Mouse (Mus musculus) C2C12 (cell line): ENCODE data around the gene Tbrg4. TPM values are rescaled to one million over a fixed set of nuclear protein-coding genes. Genes with fewer than 3 reads are reported as not detected.

Experiments used
- H3K27me3 ChIP-seq: one replicate; pipeline ENCODE4 v1.6.1; 2011; ENCODE audit not compliant: control insufficient read depth, insufficient read depth, insufficient read length
- H3K36me3 ChIP-seq: one replicate; pipeline ENCODE4 v1.6.1; 2011; ENCODE audit not compliant: control insufficient read depth, insufficient read depth
- H3K4me3 ChIP-seq: one replicate; pipeline ENCODE4 v1.5.1; 2011; ENCODE audit warnings: mild to moderate bottlenecking, control low read depth; ENCODE audit not compliant: poor library complexity, insufficient read depth, severe bottlenecking
- H3K79me2 ChIP-seq: one replicate; pipeline ENCODE4 v1.6.1; 2011; ENCODE audit not compliant: control insufficient read depth, insufficient read depth
- H3K79me3 ChIP-seq: one replicate; pipeline ENCODE4 v1.6.1; 2011; ENCODE audit warnings: low read depth, control low read depth
- H3ac ChIP-seq: one replicate; pipeline ENCODE3; 2011; ENCODE audit warnings: low read depth; ENCODE audit not compliant: control insufficient read depth, insufficient read length
- CEBPB ChIP-seq: IDR thresholded peaks from one replicate; pipeline ENCODE4 v1.6.1; 2011; ENCODE audit warnings: low read depth, mild to moderate bottlenecking, control low read depth, moderate library complexity
- CTCF ChIP-seq: IDR thresholded peaks from one replicate; pipeline ENCODE4 v1.5.1; 2011; ENCODE audit not compliant: control insufficient read depth, insufficient read depth, insufficient read length
- FOSL1 ChIP-seq: IDR thresholded peaks from one replicate; pipeline ENCODE4 v1.8.0; 2011; ENCODE audit warnings: mild to moderate bottlenecking, low read length; ENCODE audit not compliant: poor library complexity, insufficient read depth, severe bottlenecking
- MAX ChIP-seq: IDR thresholded peaks from one replicate; pipeline ENCODE4 v1.6.1; 2011; ENCODE audit warnings: mild to moderate bottlenecking, control low read depth
- MYOD1 ChIP-seq: IDR thresholded peaks from one replicate; pipeline ENCODE4 v1.6.1; 2011; ENCODE audit warnings: low read depth; ENCODE audit not compliant: control insufficient read depth, insufficient read length
- MYOG ChIP-seq: IDR thresholded peaks from one replicate; pipeline ENCODE4 v1.6.1; 2011; ENCODE audit not compliant: control insufficient read depth, insufficient read length; ENCODE audit errors: extremely low read depth
- USF1 ChIP-seq: IDR thresholded peaks from one replicate; pipeline ENCODE4 v1.6.1; 2011; ENCODE audit warnings: low read depth, mild to moderate bottlenecking, control low read depth, moderate library complexity
- polyA plus RNA-seq: library from polyadenylated mRNA; unstranded; fragments of >200 nt; fragmentation: generic; extraction: Trizol; gene quantifications from one replicate; pipeline ENCODE4 v1.2.1, GENCODE M21; 2012; ENCODE audit warnings: missing spikeins

The Tbrg4 gene
- polyA plus RNA-seq, 1 experiment = 116 TPM

DNA sequence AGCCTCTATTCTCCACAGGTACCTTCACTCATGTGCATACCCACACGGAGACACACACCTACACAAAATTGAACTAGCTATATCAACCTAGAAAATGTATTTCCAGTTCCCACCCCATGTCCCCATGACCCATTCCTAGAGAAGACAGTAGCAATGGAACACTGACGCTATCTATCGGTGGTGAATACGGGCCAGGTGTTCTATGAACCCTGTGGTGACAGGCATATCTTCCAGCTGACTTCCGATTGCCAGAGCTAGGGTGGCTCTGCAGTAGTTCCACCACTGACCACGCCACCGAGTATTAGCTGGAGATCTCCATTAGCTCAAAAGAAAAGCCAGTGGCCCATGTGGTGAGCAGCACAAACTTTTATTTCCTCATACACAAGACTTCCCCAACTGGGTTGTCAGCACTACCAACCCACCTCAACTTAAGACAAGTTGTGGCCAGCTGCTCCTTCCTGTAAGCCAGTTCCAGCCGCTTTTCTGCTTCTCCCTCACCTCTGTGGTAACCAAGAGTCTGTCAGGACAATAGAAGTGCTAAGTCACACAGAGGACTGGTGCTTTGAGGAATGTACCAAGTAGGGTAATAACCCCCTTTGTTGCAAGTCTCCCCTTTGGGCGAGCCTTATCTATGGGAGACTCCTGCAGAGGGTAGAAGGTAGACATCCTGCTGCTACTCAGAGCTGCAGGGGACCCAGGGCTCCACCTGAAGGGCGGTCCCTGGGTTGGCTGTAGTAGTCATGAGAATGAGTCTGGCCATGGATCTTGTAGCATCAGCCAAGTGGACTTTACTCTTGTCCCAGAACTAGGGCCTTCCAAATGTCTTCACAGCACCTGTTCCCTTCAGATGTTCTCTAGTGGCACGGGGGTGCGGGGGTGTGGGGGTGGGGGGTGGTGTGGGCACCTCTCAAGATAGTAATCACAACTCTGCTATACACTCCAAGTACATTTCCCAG, 10.3 kb downstream of the Tbrg4 start:
- no peaks in the 10 kb centered on the region for H3K27me3 ChIP-seq
- TF ChIP-seq MYOD1 = no peak
- no peak for TF ChIP-seq CEBPB
- TF ChIP-seq CTCF = no peak
- TF ChIP-seq USF1 = no peak
- TF ChIP-seq MAX = no peak
- TF ChIP-seq MYOG = no peak
- TF ChIP-seq FOSL1 = no peak
- peaks cover 25% of the 10 kb centered on the region for H3K79me2 ChIP-seq
- H3K79me3 ChIP-seq = peaks cover 4% of the 10 kb centered on the region
- H3K4me3 ChIP-seq = no peak overlapping the region
- no peak overlapping the region for H3ac ChIP-seq
- peaks cover 97% of the 10 kb centered on the region for H3K36me3 ChIP-seq

DNA sequence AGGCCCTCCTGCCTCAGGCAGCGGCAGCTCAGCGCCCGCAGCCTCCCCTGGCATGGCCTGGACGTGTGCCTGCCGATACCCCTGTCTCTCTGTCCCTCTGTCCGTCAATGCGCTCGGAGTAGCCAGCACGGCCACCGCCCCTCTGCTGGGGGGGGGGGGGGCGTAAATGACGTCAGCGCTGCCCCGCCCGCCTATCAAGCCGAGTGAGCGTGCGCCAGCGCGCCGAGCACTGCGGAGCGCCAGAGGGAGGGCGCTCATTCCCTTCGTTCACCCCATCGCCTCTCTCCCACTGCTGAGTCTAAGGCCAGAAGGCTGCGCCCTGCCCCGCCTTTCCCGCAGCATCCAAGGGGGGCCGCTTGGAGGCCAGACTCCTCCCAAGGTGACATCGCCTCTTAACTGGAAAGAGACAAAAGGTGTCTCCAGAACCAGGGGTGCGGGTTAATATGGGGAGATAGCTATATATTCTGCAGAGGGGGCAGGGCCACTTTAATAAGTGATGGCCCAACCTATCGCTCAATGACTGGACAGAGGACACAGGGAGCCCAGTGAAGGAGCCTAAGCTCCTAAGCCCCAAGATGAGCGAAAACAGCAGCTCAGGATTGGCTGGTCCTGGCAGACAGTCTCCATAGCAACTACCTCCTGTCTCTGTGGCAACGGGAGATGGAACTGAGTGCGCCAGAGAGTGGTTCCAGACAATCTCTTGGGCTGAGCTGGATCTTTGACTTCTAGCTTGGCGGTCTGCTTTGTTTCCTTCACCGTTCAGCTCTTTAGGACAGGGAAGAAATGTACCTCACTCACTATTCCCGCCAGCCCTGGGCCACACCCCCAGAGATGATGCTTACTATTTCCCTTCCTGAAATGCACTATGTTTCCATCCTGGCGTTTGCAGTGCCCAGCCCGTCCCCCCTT, 20.1 kb downstream of the Tbrg4 start, which contains the start of gene Nacad:
Gene Nacad (minus strand): TSS at position 563 of the 909 bp plus-strand sequence.
- Histone ChIP-seq H3K4me3 (no peak within 1 kb of the TSS), H3K36me3 (peaks cover 8% of the 10 kb centered on the region), H3K27me3 (no peaks in the 10 kb centered on the region), H3K79me3 (no peaks in the 10 kb centered on the region), H3K79me2 (no peaks in the 10 kb centered on the region), H3ac (no peak within 1 kb of the TSS)
- TF ChIP-seq FOSL1 = no peak

DNA sequence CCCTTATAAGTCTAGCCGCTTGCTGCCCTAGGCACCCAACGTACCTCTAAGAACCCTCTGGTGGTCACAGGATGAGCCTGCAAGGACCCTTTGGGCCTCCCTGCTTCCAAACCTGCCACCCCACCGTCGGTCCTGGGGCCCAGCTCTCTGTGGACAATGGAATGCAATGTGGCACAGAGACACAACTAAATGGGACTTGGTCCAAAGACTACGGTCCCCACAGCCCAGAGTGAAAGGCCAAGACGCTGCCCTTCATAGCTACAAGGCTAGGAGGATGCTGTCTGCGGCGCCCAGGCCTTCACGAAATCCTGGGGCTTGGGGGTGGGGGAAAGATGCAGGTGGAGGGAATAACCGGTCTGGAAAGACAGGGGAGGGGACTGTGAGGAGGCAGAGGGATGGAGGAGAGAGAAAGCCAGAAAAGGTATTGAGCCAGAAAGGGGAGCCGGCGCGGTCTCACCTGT, 20.8 kb downstream of the Tbrg4 start:
- no peaks in the 10 kb centered on the region for H3K27me3 ChIP-seq
- no peak overlapping the region for H3K4me3 ChIP-seq
- no peak overlapping the region for H3ac ChIP-seq
- no peaks in the 10 kb centered on the region for H3K79me2 ChIP-seq
- peaks cover 1% of the 10 kb centered on the region for H3K36me3 ChIP-seq
- TF ChIP-seq MYOG (no peak), CEBPB (no peak), MYOD1 (no peak), FOSL1 (no peak), CTCF (no peak), USF1 (no peak), MAX (no peak)
- no peaks in the 10 kb centered on the region for H3K79me3 ChIP-seq

DNA sequence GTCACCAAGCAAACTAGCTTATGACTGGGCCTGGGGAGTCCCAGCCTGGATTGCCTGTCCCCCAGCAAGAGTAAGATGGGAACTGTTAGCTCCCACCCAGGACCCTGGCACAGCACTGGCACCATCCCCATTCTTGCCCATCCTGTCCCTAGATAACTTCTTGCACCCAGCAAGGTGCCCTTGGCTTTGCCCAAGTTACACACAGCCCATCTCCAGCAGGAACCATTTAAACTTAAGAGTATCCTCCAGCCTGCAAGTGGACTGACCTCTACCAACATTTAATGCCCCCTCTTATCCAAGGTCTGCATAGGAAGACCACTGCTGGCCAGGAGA, 21.3 kb downstream of the Tbrg4 start:
- Histone ChIP-seq H3K79me2 (no peaks in the 10 kb centered on the region), H3K79me3 (no peaks in the 10 kb centered on the region), H3K27me3 (no peaks in the 10 kb centered on the region), H3ac (no peak overlapping the region), H3K36me3 (no peaks in the 10 kb centered on the region), H3K4me3 (no peak overlapping the region)
- no peak for TF ChIP-seq CTCF
- no peak for TF ChIP-seq MYOG
- TF ChIP-seq MAX = no peak
- TF ChIP-seq FOSL1 = no peak
- TF ChIP-seq MYOD1 = no peak
- TF ChIP-seq USF1 = no peak
- no peak for TF ChIP-seq CEBPB

DNA sequence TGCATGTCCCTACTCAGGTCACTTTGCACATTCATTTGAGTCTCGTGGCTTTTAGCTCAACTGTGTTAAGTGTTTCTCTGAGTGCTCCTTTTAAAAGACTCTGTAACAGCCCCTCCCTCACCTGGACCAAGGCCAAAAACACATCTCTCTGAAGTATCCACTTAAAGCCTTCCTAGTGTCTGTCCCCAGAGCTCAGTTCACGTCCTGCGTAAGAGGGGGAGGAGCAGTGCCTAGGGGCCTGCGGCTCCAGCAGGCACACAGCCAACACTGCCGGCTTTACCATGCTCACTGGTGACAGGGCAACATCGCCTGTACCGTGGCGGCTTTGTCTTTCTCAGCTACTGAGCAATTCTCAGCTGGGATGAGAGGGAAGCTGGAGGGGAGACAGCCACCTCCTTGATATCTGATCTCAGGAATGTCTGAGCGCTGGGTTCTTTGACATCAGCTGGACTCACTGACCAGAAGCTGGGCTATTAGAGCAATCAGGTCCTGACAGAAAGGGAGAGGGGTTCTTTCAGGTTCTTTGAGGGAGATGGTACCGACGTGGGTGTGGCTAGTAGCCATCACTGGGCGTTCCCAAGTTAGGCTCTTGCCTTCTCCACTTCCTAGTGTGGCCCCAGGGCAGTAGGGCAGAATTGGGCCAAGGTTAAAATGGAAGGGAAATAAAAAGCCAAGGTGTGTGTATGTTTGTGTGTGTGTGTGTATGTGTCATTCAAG, 21.8 kb downstream of the Tbrg4 start:
- no peaks in the 10 kb centered on the region for H3K79me3 ChIP-seq
- H3K36me3 ChIP-seq = no peaks in the 10 kb centered on the region
- no peak overlapping the region for H3ac ChIP-seq
- TF ChIP-seq CEBPB (no peak), MYOG (no peak), USF1 (no peak), CTCF (no peak), MAX (no peak), FOSL1 (no peak), MYOD1 (no peak)
- H3K27me3 ChIP-seq = no peaks in the 10 kb centered on the region
- H3K79me2 ChIP-seq = no peaks in the 10 kb centered on the region
- H3K4me3 ChIP-seq = no peak overlapping the region
